Mouse (Mus musculus) olfactory bulb, adult 2 months (tissue): ENCODE measurements at regions not wholly inside any gene's neighbourhood (a gene's known extent, or its start where the extent isn't known, plus 50 kb on each side); places are given as distances from the start of the nearest gene placed in this dataset.

ENCODE experiments used
- CTCF ChIP-seq: fragments of 200-500 bp; IDR thresholded peaks from 2 replicates; pipeline ENCODE4 v1.5.1; 2012; ENCODE audit warnings: low read depth, mild to moderate bottlenecking, low read length, moderate library complexity; ENCODE audit not compliant: insufficient read depth
- POLR2A ChIP-seq: fragments of 200-500 bp; IDR thresholded peaks from 2 replicates; pipeline ENCODE4 v1.6.1; 2012; ENCODE audit warnings: mild to moderate bottlenecking, low read depth, low read length, moderate library complexity; ENCODE audit not compliant: insufficient read depth

DNA sequence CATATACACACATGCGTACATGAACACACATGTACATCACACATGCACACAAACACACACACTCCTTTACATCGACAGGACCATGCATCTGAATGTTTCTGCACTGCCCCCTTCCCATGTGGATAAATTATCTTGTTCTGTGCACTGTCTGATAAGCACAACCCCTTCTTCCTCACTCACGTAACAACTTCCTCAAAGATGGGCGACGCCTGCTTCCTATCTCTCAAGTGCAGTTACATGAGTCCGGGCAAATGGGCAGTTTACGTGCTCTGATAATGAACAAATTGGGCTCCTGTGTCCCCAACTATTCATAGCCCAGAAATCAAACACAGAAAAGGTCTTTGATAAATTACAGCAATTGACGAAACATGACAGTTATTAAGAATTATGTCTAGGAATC is 242.9 kb upstream of the Kcnab2 start:
- TF ChIP-seq POLR2A = no peak
- no peak for TF ChIP-seq CTCF
